Mouse (Mus musculus) natural killer cell, adult 2 months (primary cell): ENCODE measurements around the gene Olfr231.

Source experiments
- DNase-seq, 2 experiments: peaks; one replicate each; pipeline ENCODE4 v3.0.0; 2022; ENCODE audit warnings: low spot score in 2 of 2

Olfr231 gene

DNA sequence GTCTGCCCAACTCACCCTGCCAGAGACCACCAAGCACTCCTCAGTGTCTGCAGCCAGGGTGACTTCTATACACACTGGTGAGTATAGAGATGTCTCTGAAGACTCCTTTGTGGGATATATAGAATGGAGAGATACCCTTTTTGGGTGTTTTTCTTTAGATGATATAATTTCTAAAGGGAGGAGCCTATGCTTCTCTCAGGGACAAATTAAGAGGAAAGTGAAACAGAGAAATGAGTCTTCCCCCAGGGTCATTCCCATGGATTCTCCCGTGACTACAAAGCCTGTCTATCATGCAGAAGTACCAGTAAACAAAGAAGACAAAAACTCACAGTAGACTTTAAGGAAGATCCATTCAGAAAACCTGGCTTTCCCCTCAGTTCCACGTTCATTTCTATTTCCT lies at the start of gene Olfr231:
Gene Olfr231, minus strand, starts transcription at position 101 of the 400 bp plus-strand sequence.
- DNase-seq, result no peak

GRCm38 (mm10) chr1:174169024-174169423 lies 48.1 kb upstream of the Olfr231 start:
- DNase-seq, result no peak

GRCm38 (mm10) chr1:174159095-174159494 lies 38.1 kb upstream of the Olfr231 start:
- no peak for DNase-seq

DNA sequence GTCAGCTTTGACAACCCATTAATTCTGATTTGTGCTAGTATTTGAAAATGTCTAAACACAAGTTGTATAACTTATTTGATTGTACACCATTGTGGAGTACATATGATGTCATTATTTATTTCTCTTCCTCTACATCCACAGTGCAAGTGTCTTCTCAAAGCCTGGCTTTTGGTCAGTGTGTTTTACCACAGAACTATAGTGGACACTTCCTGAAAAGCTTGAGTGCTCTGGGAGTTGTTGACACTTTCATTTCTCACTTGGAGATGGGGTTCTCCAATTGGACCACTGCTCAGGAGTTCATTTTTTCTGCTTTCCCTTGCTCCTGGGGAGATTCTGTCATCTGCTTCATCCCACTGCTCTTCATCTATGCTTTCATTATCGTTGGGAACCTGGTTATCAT lies 37.5 kb upstream of the Olfr231 start:
- DNase-seq, result no peak

GRCm38 (mm10) chr1:174157622-174158021 lies 36.7 kb upstream of the Olfr231 start:
- no peak for DNase-seq

DNA sequence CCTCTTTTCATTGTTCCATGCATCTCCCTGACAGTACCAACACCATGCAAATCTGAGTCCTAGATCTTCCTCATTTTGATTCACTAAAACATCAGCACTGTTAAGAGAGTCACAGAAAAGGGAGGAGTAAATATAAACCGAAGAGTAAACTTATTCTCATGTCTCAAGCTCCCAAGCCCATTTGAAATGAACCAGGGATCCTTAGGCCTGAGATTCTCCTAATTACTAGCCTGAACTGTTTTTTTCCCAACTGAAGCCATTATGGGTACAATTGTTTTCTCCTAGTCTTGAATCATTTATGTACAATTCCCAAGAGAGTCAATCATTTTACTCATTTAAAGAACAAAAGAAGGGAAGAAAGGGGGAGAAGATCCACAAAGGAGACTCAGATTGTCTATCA lies 34.4 kb upstream of the Olfr231 start, which contains the start of gene Olfr420:
Gene Olfr420, plus strand, starts transcription at position 301 of the 400 bp plus-strand sequence.
- DNase-seq, result no peak

- DNase-seq, result no peak
Measured at GRCm38 (mm10) chr1:174149289-174149688, 28.3 kb upstream of the Olfr231 start.

DNA sequence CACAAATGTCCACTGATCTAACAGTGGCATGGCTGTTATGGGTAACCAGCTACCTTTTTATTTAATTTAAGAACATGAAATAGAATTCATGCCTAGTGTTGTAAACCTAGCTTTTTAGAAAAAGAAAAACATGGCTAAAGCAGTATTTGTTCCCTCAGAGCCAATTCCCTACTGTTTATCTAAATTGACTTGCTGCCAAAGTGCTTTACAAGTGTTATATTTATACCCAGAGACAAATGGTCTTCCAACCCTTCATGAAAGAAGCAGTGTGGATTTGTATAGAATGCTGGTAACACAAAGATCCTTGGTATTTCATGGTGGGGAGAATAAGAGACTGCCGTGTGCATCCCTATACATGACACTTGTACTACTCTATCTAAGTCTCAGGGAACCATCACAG lies 25.7 kb upstream of the Olfr231 start:
- DNase-seq, result no peak

DNA sequence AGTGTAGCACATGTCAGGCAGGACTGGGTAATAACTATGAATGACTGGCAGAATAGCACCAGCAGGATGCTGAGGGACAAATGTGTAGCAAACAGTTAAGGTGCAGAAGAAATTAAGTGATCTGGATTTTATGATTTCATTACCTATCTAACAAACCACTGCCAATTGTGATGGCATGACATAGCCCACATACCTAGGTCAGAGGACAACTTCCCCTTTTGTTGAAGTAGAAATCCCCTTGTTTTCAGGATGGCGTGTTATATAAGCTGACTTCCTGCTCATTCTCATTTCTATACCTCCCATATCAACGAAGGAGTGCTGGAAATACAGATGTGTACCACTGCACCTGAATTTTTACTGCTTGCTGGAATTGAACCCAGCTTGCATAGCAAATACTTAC lies 20.4 kb upstream of the Olfr231 start:
- DNase-seq, result no peak

- no peak for DNase-seq
Measured at GRCm38 (mm10) chr1:174131999-174132398, 11.0 kb upstream of the Olfr231 start.

- DNase-seq, result no peak
Measured at GRCm38 (mm10) chr1:174131217-174131616, 10.3 kb upstream of the Olfr231 start, which contains the start of gene Olfr424. TSS of gene Olfr424 (plus strand) at chr1:174131517.

DNA sequence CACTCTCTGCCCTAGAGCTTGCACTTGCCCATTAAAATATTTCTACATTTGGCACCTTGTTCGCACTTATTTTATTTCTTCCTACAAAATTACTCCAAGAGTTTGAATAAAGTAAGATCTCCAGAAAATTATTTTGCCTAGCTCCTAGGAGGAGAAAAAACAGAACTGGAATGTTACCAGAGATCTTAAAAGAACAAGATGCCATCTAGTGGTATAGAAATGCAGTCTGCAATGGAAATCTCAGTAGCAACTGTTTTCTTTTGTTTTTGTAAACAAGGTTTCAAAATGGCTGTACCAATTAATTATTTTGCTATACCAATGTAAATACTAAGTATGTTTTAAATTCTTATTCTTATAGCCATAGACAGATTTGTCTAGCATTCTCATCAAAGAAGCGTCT lies 17.2 kb downstream of the Olfr231 start:
- no peak for DNase-seq

DNA sequence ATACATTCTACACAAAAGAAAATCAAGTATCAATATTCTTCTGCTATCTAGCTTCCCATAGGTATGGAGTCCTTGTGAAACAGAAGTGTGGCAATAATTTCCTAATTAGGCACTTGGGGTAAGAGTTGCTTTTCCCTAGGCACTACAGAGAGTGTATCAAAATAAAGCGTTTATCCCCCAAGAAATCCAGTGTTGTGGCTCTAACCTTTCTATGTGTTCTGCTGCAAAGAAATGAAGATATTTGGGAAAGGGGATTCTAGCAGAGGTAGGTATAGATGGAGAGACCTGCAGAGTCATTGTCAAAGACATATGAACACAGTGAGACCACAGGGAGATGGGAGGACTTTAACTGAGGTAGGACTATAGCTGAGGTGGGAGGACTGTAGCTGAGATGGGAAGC lies 24.4 kb downstream of the Olfr231 start, which contains the start of gene Olfr427:
Gene Olfr427, plus strand, starts transcription at position 301 of the 400 bp plus-strand sequence.
- no peak for DNase-seq

DNA sequence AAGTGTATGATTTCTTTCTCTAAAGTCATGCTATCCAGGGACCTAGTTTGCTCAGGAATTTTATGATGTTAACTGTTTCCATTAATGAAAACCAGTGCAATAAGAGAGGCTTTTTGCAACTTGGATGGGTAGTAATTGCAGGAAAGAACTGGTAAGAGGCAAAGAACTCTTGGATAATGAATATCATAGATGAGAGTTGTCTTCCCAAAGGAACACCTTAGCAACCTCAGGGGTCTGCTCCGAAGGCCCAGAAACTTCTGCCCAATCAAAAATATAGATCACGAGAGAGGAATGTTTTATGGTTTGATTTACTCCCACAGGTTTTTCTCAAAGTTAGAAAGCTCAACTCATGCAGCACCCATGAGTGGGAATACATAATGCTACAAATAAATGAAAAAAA lies 36.9 kb downstream of the Olfr231 start, which contains the start of gene Olfr429:
Gene Olfr429, plus strand, starts transcription at position 301 of the 400 bp plus-strand sequence.
- no peak for DNase-seq

- no peak for DNase-seq
Measured at GRCm38 (mm10) chr1:174066305-174066704, 54.7 kb downstream of the Olfr231 start, which contains the start of gene Olfr430. TSS of gene Olfr430 (plus strand) at chr1:174066605.
